Comparison of ENCODE assay signal across 19 mouse cellular contexts in genomic region chr9:122233316-122233971, GRCm38 (mm10).
DNase-seq lines count a peak whose midpoint lies in the region; ATAC-seq and TF ChIP-seq lines count a peak whose summit lies in the region.
"Had no signal": no experiment of that assay in that cellular context is flagged by ENCODE, and none has a peak within 500 bp of the region (broad histone marks: within the 10 kb centered on the region; RNA-seq: fewer than 3 reads in every experiment).

No protein-coding gene starts in this region.

- DNase-seq in spleen, adult 2 months (ENCODE audit: low read depth in 1 of 2, low spot score in 2 of 2) = no peak
- no peak for DNase-seq in spleen, adult 12 weeks (ENCODE audit: low spot score)
- DNase-seq in thymus, postnatal 4 days = peak; percentile 43
- no peak for DNase-seq in kidney, postnatal 25 days
- DNase-seq in lung, postnatal 10 days = no peak
- DNase-seq: cerebellum, adult 18-20 months; cerebellum, postnatal 25 days; forebrain, postnatal 0 days; kidney, adult 8-10 months; kidney, postnatal 14 days; lung, adult 2 months; lung, postnatal 36 days had no signal

- peaks cover 14% of the 10 kb centered on the region; the same call in 1 of the 2 replicates for H3K4me1 ChIP-seq in spleen, adult 2 months (ENCODE audit: control insufficient read depth, insufficient read depth, insufficient read length)
- H3K4me1 ChIP-seq: forebrain, embryonic 10.5 days; limb, embryonic 12.5 days; neural tube, embryonic 12.5 days had no signal

- TF ChIP-seq CTCF in spleen, adult 2 months (IDR thresholded peaks at IDR 0.05; ENCODE audit: extremely low read depth, insufficient read depth, insufficient read length, insufficient replicate concordance) = no peak

- TF ChIP-seq POLR2A in spleen, adult 2 months (IDR thresholded peaks at IDR 0.05; ENCODE audit: low read depth, low read length) = no peak

- H3K4me3 ChIP-seq in spleen, adult 2 months (ENCODE audit: extremely low read depth, insufficient read depth, insufficient read length) = no peak overlapping the region
- H3K4me3 ChIP-seq: forebrain, embryonic 10.5 days; limb, embryonic 12.5 days; neural tube, embryonic 12.5 days had no signal

- H3K27me3 ChIP-seq in spleen, adult 2 months (ENCODE audit: control insufficient read depth, insufficient read depth, low read length) = no peaks in the 10 kb centered on the region
- H3K27me3 ChIP-seq: neural tube, embryonic 12.5 days had no signal

- H3K27ac ChIP-seq in spleen, adult 2 months (ENCODE audit: insufficient read depth, low read length) = peak overlapping the region; percentile 67
- H3K27ac ChIP-seq: forebrain, embryonic 10.5 days; hindbrain, embryonic 14.5 days; limb, embryonic 12.5 days; neural tube, embryonic 12.5 days had no signal

- H3K36me3 ChIP-seq in spleen, adult 2 months (ENCODE audit: control insufficient read depth, insufficient read depth, low read length) = no peaks in the 10 kb centered on the region
- H3K36me3 ChIP-seq: G1E; limb, embryonic 12.5 days had no signal

- ATAC-seq in common myeloid progenitor, adult 5-6 weeks (replicated peaks; ENCODE audit: low read depth, poor library complexity, severe bottlenecking) = 0 out of 2 replicates have a peak, but pooled peaks have one; percentile 9
- ATAC-seq in megakaryocyte-erythroid progenitor cell, adult 5-6 weeks (replicated peaks; ENCODE audit: low FRiP score, low TSS enrichment, poor library complexity, severe bottlenecking) = peak; percentile 58
- ATAC-seq: forebrain, postnatal 0 days had no signal

- 42% methylated on average over 8 of the region's 8 CpGs for WGBS in spleen, adult 2 months
